Mouse (Mus musculus): ENCODE measurements at regions not wholly inside any gene's neighbourhood (a gene's known extent, or its start where the extent isn't known, plus 50 kb on each side); places are given as distances from the start of the nearest gene placed in this dataset.

DNA sequence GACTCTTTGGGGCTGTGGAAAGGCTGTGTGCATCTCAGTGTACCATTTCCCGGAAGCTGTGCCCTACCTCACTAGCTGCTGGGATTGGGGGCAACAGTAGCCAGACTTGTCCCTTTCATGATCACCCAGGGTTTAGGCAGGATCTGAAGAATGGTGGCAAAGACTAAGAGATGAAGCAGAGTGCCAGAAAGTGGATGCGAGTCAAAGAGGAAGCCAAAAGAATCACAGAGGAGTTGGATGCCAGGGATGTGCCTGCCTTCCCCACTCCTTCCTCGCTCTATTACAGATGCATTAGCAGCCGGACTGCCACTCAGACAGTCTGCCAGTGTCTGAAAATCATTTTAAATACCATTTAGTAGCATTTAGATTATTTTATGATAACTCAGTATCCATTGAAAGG lies 271.5 kb upstream of the Slc24a2 start:
- Histone ChIP-seq H3K4me3 (no peak overlapping the region), H3K9ac (no peak overlapping the region), H3K4me2 (no peak overlapping the region), H3K4me1 (no peaks in the 10 kb centered on the region), H3K27me3 (no peaks in the 10 kb centered on the region), H3K27ac (no peak overlapping the region), H3K36me3 (no peaks in the 10 kb centered on the region), H3K9me3 (no peaks in the 10 kb centered on the region)
- WGBS, result 84% methylated on average over 4 of the region's 4 CpGs
- no peak for ATAC-seq (ENCODE audit: borderline replicate concordance, extremely low read depth, low FRiP score, low TSS enrichment)

DNA sequence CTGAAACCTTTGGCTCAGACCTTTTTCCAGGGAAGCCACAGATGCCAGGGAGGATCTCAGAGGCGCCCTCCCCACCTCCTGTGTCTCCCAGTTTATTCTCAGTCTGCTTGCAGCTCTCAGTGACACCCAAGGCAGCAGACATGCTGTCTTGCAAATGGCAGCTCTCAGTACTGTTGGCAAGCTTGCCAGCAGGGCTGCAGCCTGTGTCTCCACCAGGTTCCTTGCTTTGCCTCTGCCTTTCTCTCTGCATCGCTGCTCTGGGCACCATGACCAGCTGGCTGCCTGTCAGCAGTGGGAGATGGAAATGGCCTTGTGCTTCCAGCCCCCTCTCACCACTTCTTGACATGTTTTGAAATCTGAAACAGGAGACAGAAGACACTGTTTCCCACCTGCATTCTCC lies 270.2 kb upstream of the Slc24a2 start:
- H3K36me3 ChIP-seq, result no peaks in the 10 kb centered on the region
- no peaks in the 10 kb centered on the region for H3K27me3 ChIP-seq
- H3K27ac ChIP-seq, result no peak overlapping the region
- H3K4me2 ChIP-seq, result no peak overlapping the region
- no peak overlapping the region for H3K9ac ChIP-seq
- ATAC-seq (ENCODE audit: borderline replicate concordance, extremely low read depth, low FRiP score, low TSS enrichment), result no peak
- no peak overlapping the region for H3K4me3 ChIP-seq
- no peaks in the 10 kb centered on the region for H3K4me1 ChIP-seq
- WGBS, result 57% methylated on average over 2 of the region's 2 CpGs
- H3K9me3 ChIP-seq, result no peaks in the 10 kb centered on the region

DNA sequence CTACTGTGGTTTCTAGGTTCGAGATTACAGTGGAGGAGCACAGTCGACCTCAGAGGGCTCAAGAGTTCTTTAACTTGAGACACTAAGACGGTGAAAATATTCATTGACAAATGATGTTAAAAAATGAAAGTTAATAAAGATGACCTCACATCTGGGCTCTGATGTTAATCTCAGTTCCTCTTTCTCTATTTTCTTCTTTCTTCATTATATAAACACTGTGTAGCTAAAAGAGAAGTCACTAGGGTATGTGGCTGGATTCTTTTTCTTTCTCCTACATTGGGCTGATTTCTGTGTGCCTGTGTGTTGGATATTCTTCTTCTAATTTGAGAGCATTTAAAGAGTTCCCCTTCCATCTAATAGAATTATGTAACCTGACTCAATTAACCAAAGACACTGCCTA lies 257.5 kb upstream of the Slc24a2 start:
- H3K9me3 ChIP-seq, result no peaks in the 10 kb centered on the region
- H3K27ac ChIP-seq, result no peak overlapping the region
- H3K4me3 ChIP-seq, result no peak overlapping the region
- H3K36me3 ChIP-seq, result no peaks in the 10 kb centered on the region
- H3K4me2 ChIP-seq, result no peak overlapping the region
- H3K4me1 ChIP-seq, result no peaks in the 10 kb centered on the region
- ATAC-seq (ENCODE audit: borderline replicate concordance, extremely low read depth, low FRiP score, low TSS enrichment), result no peak
- 62% methylated on average over 3 of the region's 3 CpGs for WGBS
- H3K27me3 ChIP-seq, result no peaks in the 10 kb centered on the region
- H3K9ac ChIP-seq, result no peak overlapping the region

DNA sequence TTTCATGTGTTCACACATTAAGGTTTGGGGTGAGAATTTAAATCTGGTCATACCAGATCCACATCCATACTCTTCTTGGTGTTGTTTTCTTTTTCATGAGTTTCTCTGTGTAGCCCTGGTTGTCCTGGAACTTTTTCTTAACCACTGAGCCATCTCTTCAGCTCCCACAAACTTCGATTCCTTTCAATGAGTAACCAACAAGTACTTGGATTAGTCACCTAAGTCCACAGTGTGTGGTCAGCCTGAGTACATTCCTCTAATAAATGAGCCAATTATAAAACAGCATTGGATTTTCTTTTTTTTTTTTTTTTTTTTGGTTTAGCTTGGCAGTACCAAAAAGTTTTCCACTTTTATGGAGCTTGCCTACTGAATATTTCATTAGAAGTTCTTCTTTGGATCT lies 245.3 kb upstream of the Slc24a2 start:
- no peak overlapping the region for H3K9ac ChIP-seq
- no peaks in the 10 kb centered on the region for H3K27me3 ChIP-seq
- H3K4me1 ChIP-seq, result peaks cover 16% of the 10 kb centered on the region; the same call in 1 of the 2 replicates
- ATAC-seq (ENCODE audit: borderline replicate concordance, extremely low read depth, low FRiP score, low TSS enrichment), result no peak
- no peaks in the 10 kb centered on the region for H3K36me3 ChIP-seq
- no peak overlapping the region for H3K4me2 ChIP-seq
- no peaks in the 10 kb centered on the region for H3K9me3 ChIP-seq
- H3K27ac ChIP-seq, result no peak overlapping the region
- 54% methylated on average over 1 of the region's 1 CpGs for WGBS
- no peak overlapping the region for H3K4me3 ChIP-seq

DNA sequence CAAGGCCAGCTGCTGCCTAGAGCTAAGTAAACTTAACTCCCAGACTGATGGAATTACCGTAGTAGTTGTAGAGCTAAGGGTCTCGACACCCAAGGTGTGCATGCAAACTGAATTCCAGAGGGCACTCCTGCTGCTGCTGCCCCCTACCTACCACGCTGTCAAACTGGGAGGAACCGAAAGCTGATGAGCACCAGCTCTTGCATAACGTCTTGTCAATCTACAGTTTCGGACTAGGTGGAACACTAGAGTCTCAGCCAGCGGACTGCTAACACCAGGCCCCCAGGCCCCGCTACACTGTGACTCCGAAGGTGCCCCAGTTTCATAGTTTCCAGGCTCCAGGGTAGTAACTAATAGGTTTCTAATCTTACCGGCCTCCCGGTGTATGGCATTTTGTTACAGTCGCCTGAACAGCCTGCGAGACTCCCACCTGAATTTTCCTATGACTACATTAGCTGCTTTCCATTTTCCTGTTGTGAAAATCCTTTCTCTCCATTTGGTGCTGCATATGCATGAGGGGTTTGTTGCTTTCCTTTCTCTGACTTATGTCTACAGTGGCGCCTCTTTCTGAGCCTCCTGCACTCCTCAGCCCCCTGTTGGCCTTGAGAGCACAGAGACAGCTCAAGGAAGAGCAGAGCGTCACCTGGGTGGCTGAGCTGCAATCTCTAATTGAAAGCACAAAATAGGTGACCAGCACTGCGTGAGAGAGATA lies 243.2 kb upstream of the Slc24a2 start:
- Histone ChIP-seq H3K36me3 (no peaks in the 10 kb centered on the region), H3K4me3 (no peak overlapping the region), H3K4me2 (no peak overlapping the region), H3K27me3 (no peaks in the 10 kb centered on the region), H3K9me3 (no peaks in the 10 kb centered on the region), H3K4me1 (peaks cover 16% of the 10 kb centered on the region; the same call in 1 of the 2 replicates), H3K27ac (no peak overlapping the region), H3K9ac (no peak overlapping the region)
- no peak for ATAC-seq (ENCODE audit: borderline replicate concordance, extremely low read depth, low FRiP score, low TSS enrichment)
- WGBS, result 86% methylated on average over 16 of the region's 16 CpGs

DNA sequence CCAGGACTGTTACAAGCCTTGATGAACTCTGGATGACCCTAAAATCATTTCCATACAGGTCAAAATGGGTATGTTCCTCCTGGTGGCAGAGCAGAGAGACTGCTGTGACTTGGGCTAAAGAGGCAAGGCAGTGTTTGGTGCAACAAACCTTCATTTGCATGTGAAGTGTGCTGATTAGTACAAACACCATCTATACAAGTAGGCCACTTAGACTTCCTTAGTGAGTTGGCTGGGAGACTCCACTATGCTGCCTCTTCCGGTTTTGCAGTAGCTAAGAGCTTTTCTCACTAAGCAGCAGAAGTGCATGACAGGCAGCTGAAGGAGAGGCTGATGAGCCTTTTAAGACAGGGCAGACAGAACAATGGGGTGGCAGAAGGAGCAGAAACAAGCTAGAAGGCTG lies 242.5 kb upstream of the Slc24a2 start:
- Histone ChIP-seq H3K4me3 (no peak overlapping the region), H3K27me3 (no peaks in the 10 kb centered on the region), H3K9ac (no peak overlapping the region), H3K4me1 (peaks cover 16% of the 10 kb centered on the region; the same call in 1 of the 2 replicates), H3K27ac (no peak overlapping the region), H3K36me3 (no peaks in the 10 kb centered on the region), H3K9me3 (no peaks in the 10 kb centered on the region), H3K4me2 (no peak overlapping the region)
- 48% methylated on average over 1 of the region's 1 CpGs for WGBS
- ATAC-seq (ENCODE audit: borderline replicate concordance, extremely low read depth, low FRiP score, low TSS enrichment), result no peak

DNA sequence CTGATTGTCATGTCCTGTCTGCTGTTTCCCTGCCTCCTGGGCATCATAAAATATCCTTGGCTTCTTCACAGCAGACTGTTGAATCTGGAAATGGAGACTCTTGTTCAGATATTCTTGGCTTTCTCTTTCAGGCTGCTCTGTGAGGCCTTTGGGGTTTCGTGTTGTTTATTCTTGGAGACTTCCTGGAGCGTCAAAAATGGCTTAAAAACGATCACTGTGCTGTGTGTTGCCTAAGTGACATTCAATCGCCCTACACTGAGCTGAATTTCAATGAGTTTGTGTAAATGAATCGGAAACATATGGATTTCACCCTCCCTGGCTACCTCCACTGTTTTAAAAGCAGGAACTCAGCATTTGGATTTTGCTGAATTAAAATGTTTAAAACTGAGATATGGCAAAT lies 241.1 kb upstream of the Slc24a2 start:
- Histone ChIP-seq H3K4me3 (no peak overlapping the region), H3K36me3 (no peaks in the 10 kb centered on the region), H3K4me2 (no peak overlapping the region), H3K9me3 (no peaks in the 10 kb centered on the region), H3K9ac (no peak overlapping the region), H3K4me1 (peaks cover 16% of the 10 kb centered on the region; the same call in 1 of the 2 replicates), H3K27me3 (no peaks in the 10 kb centered on the region), H3K27ac (no peak overlapping the region; the same call in 1 of the 2 replicates)
- no peak for ATAC-seq (ENCODE audit: borderline replicate concordance, extremely low read depth, low FRiP score, low TSS enrichment)
- 39% methylated on average over 5 of the region's 5 CpGs for WGBS

DNA sequence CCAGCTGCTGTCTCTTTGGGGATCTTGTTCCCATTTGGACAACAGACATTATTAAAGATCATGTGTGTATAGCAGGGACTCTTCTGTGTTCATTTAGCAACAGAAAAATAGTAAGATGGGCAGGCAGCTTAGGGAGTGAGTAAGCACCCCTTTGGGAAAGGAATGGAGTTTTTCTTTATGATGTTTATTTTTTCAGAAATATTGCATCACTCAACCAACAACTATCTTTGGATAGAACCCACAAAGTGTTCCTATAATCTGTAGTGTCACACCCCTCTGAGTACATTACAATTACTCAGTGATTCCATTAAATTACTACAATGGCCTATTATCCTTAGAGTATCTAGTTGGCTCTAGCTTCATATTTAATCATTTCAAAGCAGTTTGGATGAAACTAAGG lies 237.3 kb upstream of the Slc24a2 start:
- no peak for ATAC-seq (ENCODE audit: borderline replicate concordance, extremely low read depth, low FRiP score, low TSS enrichment)
- Histone ChIP-seq H3K27me3 (no peaks in the 10 kb centered on the region), H3K36me3 (no peaks in the 10 kb centered on the region), H3K9ac (no peak overlapping the region), H3K27ac (no peak overlapping the region), H3K9me3 (no peaks in the 10 kb centered on the region), H3K4me1 (peaks cover 15% of the 10 kb centered on the region; the same call in 1 of the 2 replicates), H3K4me2 (no peak overlapping the region), H3K4me3 (no peak overlapping the region)

DNA sequence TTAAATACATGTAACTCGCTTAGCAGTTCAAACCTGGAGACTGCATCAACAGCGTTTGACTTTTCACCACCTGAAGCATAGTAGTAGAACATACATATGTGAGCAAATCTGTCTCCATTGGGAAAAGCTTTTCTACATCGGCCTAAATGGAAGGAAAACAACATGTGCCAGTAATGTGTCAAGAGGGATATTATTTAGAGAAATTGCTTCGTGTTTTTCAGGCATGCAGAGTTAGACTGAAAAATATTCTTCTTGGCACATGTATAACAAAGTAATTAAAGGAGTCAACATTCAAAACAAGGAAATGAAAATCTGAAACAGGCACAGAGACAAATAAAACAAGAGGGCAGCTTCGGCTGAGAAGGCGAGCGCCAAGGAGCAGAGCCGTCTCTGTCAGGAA lies 236.7 kb upstream of the Slc24a2 start:
- no peak overlapping the region for H3K4me2 ChIP-seq
- peaks cover 12% of the 10 kb centered on the region for H3K4me1 ChIP-seq
- WGBS, result 74% methylated on average over 8 of the region's 8 CpGs
- no peak overlapping the region for H3K4me3 ChIP-seq
- H3K27me3 ChIP-seq, result no peaks in the 10 kb centered on the region
- no peaks in the 10 kb centered on the region for H3K36me3 ChIP-seq
- H3K27ac ChIP-seq, result no peak overlapping the region
- H3K9me3 ChIP-seq, result no peaks in the 10 kb centered on the region
- ATAC-seq (ENCODE audit: borderline replicate concordance, extremely low read depth, low FRiP score, low TSS enrichment), result no peak
- H3K9ac ChIP-seq, result no peak overlapping the region

DNA sequence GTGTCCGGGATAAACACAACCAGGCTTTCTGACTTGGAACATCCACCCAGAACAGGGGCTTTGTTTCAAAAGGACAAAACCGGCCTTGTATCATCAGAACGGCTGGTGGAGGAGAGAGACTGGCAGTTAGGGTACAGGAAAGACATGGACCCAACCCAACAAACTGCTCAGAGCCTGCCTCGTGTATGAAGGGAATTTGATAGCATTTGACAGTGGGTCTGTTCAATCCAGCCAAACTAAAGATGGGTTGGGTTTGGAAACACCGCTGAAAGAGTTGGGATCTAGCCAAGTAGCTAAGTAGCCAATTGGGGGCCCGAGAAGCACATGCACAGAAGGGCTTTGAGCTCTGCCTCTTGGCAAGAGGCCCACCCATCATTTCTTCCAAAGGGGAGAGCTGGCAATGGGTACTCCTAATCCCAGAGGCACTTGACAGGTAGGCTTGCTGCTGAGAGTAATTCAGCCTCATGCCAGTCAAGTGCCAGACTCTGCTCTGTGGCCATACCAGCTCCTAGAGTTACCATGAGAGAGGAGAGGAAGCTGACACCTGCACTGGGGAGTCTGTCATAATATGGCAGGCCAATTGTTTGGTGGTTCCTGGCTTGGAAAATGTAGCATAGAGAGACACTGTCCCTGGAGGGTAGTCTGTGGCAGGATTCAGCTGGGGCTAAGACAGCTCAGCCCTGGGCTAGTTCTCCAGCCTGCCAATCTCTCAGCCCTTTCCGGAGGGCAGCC lies 231.1 kb upstream of the Slc24a2 start:
- Histone ChIP-seq H3K9me3 (no peaks in the 10 kb centered on the region), H3K27ac (no peak overlapping the region), H3K4me3 (no peak overlapping the region), H3K27me3 (no peaks in the 10 kb centered on the region), H3K9ac (no peak overlapping the region), H3K36me3 (no peaks in the 10 kb centered on the region), H3K4me1 (peaks cover 16% of the 10 kb centered on the region), H3K4me2 (peak overlapping the region; percentile 16; the same call in 1 of the 2 replicates)
- peak; percentile 80 for ATAC-seq (ENCODE audit: borderline replicate concordance, extremely low read depth, low FRiP score, low TSS enrichment)
- whole genome bisulfite sequencing, result 27% methylated on average over 7 of the region's 7 CpGs

DNA sequence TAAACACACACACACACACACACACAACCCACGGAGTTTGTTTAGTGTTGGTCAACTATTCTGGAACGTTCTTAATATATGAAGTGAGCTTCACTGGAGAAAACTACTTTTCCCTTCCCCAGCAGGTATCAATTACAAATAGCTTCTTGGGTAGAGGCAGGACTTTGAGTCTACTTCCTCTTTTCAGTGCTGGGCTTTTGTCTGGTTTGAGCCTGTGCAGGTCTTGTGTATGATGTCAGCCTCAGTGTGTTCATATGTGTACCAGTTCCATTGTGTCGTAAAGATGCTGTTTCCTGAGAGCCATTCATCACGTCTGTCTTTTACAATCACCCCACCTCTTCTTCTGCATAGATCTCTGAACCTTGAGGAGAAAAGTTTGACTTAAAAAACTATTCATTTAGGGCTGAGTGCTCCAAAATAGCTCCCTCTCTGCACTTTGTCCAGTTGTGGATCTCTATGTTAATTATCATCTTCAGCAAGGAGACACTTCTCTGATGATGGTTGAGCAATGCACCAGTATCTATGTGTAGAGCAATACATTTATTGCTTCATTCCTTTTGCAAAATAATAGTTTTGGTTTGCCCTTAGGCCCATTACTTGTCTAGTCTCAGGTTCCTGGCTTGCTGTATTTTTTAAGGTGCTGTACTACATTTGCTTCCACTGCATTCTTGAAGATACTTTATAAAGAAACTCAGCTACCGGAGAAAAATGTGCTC lies 225.7 kb upstream of the Slc24a2 start:
- Histone ChIP-seq H3K36me3 (no peaks in the 10 kb centered on the region), H3K4me2 (no peak overlapping the region), H3K9ac (no peak overlapping the region), H3K27ac (no peak overlapping the region), H3K4me1 (peaks cover 7% of the 10 kb centered on the region), H3K27me3 (no peaks in the 10 kb centered on the region), H3K4me3 (no peak overlapping the region), H3K9me3 (no peaks in the 10 kb centered on the region)
- WGBS, result 72% methylated on average over 5 of the region's 5 CpGs
- ATAC-seq (ENCODE audit: borderline replicate concordance, extremely low read depth, low FRiP score, low TSS enrichment), result no peak

DNA sequence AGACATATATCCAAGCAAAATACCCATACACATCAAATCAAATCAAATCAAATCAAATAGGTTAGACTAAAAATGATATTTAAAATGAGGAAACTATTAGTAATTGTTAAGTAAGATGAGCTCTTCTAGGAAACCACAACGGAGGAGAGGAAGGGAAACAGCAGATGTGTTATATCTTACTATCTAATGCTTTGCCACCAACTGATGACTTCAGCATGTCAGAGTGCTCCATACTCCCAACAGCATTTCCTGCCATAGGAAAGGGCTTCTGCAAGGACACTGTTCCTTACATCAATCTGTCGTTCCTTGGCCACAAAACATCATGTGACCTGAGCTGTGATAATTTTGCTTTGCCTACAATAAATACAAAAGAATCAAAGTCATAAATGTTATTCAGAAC lies 221.8 kb upstream of the Slc24a2 start:
- WGBS, result 49% methylated on average over 2 of the region's 2 CpGs
- no peak for ATAC-seq (ENCODE audit: borderline replicate concordance, extremely low read depth, low FRiP score, low TSS enrichment)
- Histone ChIP-seq H3K4me1 (peaks cover 8% of the 10 kb centered on the region; the same call in 1 of the 2 replicates), H3K9me3 (no peaks in the 10 kb centered on the region), H3K36me3 (no peaks in the 10 kb centered on the region), H3K9ac (no peak overlapping the region), H3K27ac (no peak overlapping the region), H3K4me3 (no peak overlapping the region), H3K27me3 (no peaks in the 10 kb centered on the region), H3K4me2 (no peak overlapping the region)
